17 mouse cellular contexts compared by ENCODE assay signal in genomic region chr13:19504241-19504640, GRCm38 (mm10).
"Had no signal": no experiment of that assay in that cellular context is flagged by ENCODE, and none has a peak within 500 bp of the region (broad histone marks: within the 10 kb centered on the region; RNA-seq: fewer than 3 reads in every experiment).

No protein-coding gene starts in this region.

- H3K4me3 ChIP-seq: layer of hippocampus, adult 2 months; liver, embryonic 13.5 days; stomach, embryonic 15.5 days had no signal

- H3K4me2 ChIP-seq: liver, embryonic 13.5 days; stomach, embryonic 15.5 days had no signal

- H3K27me3 ChIP-seq: liver, embryonic 13.5 days; stomach, embryonic 15.5 days had no signal

- H3K36me3 ChIP-seq: liver, embryonic 13.5 days; stomach, embryonic 15.5 days had no signal

- DNase-seq: kidney, adult 18-20 months; kidney, adult 9 months; kidney, postnatal 14 days; kidney, postnatal 4 days; liver, embryonic 13.5 days; lung, adult 2 months; lung, postnatal 14 days; lung, postnatal 4 days; midbrain, embryonic 14.5 days; right cerebral cortex, postnatal 14 days; spleen, adult 18-20 months; thymus, adult 18-20 months; thymus, postnatal 14 days; thymus, postnatal 4 days had no signal

- ATAC-seq: intestine, embryonic 16.5 days had no signal

- H3K4me1 ChIP-seq: liver, embryonic 13.5 days; stomach, embryonic 15.5 days had no signal

- H3K9ac ChIP-seq: liver, embryonic 13.5 days; stomach, embryonic 15.5 days had no signal

- H3K27ac ChIP-seq: layer of hippocampus, adult 2 months; liver, embryonic 13.5 days; stomach, embryonic 15.5 days had no signal

- H3K9me3 ChIP-seq: liver, embryonic 13.5 days; stomach, embryonic 15.5 days had no signal
